Mouse (Mus musculus): ENCODE data around the gene Frmd4a. TPM values are rescaled to one million over a fixed set of nuclear protein-coding genes. Genes with fewer than 3 reads are reported as not detected.
"Not testable (repeated sequence)": the region's sequence is repeated elsewhere in the genome, so short reads cannot be mapped to it uniquely, and the experiment has no call there.

Frmd4a gene
- total RNA-seq, 2 experiments from 2014 or later = 86.4 to 94.1 TPM

- no peak for DNase-seq (ENCODE audit: low spot score in 2 of 2)
- intact Hi-C loops (cut with DNase I) = no loop called here
Measured at GRCm38 (mm10) chr2:4550017-4550763, 532.7 kb downstream of the Frmd4a start.

- no peak for DNase-seq (ENCODE audit: low spot score in 2 of 2)
- intact Hi-C loops (cut with DNase I) = no loop called here
Measured at GRCm38 (mm10) chr2:4551438-4551837, 533.9 kb downstream of the Frmd4a start.

- intact Hi-C loops (cut with DNase I) = no loop called here
- DNase-seq (ENCODE audit: low spot score in 2 of 2) = no peak
Measured at GRCm38 (mm10) chr2:4551866-4552265, 534.3 kb downstream of the Frmd4a start.

DNA sequence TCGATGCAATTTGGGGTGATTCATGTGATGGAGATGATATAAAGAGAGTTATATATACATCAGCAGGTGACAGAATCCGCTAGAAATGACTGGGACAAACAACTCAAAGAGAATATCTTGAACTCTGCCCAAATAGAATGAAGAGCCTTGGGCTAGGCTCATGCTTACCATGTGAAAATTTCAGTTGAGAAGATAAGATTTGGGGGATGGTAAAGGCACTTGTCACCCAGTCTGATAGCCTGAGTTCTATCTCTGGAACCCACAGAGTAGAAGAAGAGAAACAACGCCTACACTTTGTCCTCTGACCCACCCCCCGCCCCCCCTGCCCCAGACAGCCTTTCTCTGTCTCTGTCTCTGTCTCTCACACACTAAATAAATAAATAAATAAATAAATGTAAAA is 535.0 kb downstream of the Frmd4a start:
- intact Hi-C loops (cut with DNase I) = no loop called here
- no peak for DNase-seq (ENCODE audit: low spot score in 2 of 2)

DNA sequence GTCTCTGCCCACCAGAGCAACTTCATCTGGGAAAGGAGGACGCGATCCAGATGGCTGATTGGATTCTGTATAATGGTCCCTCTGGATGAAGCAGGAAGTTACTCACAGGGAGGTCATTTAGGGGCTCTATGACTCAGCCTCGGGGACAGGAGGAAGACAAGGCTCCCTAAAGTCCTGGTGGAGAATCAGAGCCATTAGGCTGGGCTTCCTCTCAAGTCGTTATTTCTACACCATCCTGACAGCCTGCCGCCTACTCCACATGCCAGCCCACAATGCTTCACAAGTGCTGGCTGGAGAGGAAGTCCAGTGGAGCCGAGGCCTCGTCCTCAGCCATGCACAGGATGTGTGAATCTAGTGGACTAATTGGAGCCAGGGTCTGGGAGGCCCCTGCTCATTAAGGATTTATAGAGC is 537.7 kb downstream of the Frmd4a start:
- intact Hi-C loops (cut with DNase I) = no loop called here
- no peak for DNase-seq (ENCODE audit: low spot score in 2 of 2)

- DNase-seq (ENCODE audit: low spot score in 2 of 2) = no peak
- intact Hi-C loops (cut with DNase I) = no loop called here
Measured at GRCm38 (mm10) chr2:4556188-4556587, 538.7 kb downstream of the Frmd4a start.

DNA sequence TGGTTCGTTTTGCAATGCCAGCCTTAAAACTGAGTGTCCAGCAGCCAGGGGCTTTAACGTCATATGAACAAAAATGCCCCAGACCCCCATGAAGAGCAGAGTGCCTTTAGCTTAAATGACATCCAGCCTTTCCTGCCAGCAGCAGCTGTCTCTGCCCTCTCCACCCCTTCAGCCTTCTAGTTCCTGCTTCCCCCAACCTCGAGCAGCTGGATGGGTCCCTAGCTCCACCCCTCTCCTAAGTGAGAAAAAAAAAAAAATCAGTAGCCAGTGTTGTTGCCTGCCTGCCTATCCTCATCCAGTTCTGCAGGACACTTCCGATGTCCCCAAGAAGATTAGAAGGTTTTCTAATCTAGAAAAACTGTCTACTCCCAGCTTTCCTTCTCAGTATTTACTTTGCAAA is 539.5 kb downstream of the Frmd4a start:
- DNase-seq (ENCODE audit: low spot score in 2 of 2) = no peak
- intact Hi-C loops (cut with DNase I) = no loop called here

- no peak for DNase-seq (ENCODE audit: low spot score in 2 of 2)
- intact Hi-C loops (cut with DNase I) = no loop called here
Measured at GRCm38 (mm10) chr2:4557466-4557865, 539.9 kb downstream of the Frmd4a start.

DNA sequence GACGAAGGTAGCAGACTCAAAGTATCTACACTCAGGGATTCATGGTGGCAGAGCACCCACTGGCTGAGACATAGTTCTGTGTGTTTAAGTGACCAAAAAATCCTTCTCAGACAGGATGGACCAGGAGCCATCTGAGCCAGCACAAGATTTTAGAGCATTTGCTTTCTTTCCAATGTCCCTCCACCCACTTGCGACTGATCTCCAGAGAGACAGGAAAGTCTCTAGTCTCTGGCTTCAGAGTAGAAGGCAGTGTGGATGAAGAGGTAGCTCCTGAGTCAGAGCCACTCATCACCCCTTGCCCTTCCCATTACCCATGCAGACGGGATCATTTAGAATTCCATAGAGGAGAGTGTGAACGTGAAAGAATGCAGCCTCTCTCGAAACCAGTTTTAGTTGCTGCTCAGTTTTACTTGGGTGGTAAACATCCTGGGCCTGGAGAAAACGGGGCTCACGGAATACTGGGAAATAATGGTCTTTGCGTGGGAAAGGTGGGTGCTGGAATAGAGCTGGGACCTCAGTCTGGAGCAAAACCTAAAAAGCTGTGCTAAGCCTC is 541.2 kb downstream of the Frmd4a start:
- no peak for DNase-seq (ENCODE audit: low spot score in 2 of 2)
- intact Hi-C loops (cut with DNase I) = no loop called here

- intact Hi-C loops (cut with DNase I) = no loop called here
- DNase-seq (ENCODE audit: low spot score in 2 of 2) = peak; percentile 84 to 85
Measured at GRCm38 (mm10) chr2:4559211-4559882, 541.8 kb downstream of the Frmd4a start.

DNA sequence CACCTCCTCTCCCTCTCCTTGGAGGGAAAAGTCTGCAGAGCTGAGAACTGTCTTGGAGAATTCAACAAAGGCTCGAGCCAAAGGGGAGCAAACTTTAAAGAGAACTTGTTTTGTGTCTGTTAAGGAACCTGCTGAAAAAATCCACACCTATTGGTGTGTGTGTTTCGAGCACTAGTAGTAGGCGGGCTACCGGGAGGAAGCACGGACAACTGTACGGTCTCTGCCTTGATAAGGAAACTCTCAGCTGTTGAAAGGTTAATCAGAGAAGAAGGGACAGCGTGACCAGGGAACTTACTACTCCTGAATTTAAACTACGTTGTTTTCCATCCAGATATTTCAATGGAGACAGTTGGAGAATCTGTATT is 542.3 kb downstream of the Frmd4a start:
- intact Hi-C loops (cut with DNase I) = no loop called here

GRCm38 (mm10) chr2:4560516-4560915 is 543.0 kb downstream of the Frmd4a start:
- DNase-seq (ENCODE audit: low spot score in 2 of 2); intact Hi-C loops (cut with DNase I): not testable (repeated sequence)

More for the DNA sequence above, 542.3 kb downstream of the Frmd4a start:
- DNase-seq (ENCODE audit: low spot score in 2 of 2) = no peak

- intact Hi-C loops (cut with DNase I) = no loop called here
- DNase-seq (ENCODE audit: low spot score in 2 of 2) = no peak
Measured at GRCm38 (mm10) chr2:4561196-4561595, 543.7 kb downstream of the Frmd4a start.

GRCm38 (mm10) chr2:4562373-4562772 is 544.9 kb downstream of the Frmd4a start:
- no peak for DNase-seq (ENCODE audit: low spot score in 2 of 2)
- intact Hi-C loops (cut with DNase I) = no loop called here

DNA sequence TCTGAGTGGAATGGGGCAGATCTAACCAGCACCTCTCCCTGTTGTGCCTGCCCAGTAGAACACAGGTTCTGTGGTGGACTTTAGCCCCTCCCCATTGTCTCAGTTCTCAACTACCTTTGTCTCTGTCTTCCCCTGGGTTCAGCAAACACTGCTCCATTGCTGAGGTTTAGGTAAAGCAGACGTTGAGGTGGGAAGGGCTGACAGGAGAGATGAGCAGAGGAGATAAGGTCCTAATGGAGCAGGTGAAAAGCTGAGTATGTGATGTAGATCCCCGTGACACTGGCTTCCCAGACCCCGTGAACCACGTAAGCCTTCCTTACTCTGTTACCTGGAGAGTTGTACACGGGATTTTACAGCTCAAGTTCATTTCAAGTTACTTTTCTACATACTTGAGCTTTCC is 545.3 kb downstream of the Frmd4a start:
- DNase-seq (ENCODE audit: low spot score in 2 of 2) = no peak
- intact Hi-C loops (cut with DNase I) = no loop called here

- DNase-seq (ENCODE audit: low spot score in 2 of 2) = no peak
- intact Hi-C loops (cut with DNase I) = no loop called here
Measured at GRCm38 (mm10) chr2:4563322-4563721, 545.8 kb downstream of the Frmd4a start.

GRCm38 (mm10) chr2:4566260-4566955 is 548.9 kb downstream of the Frmd4a start:
- intact Hi-C loops (cut with DNase I) = no loop called here
- DNase-seq (ENCODE audit: low spot score in 2 of 2) = no peak

- intact Hi-C loops (cut with DNase I) = no loop called here
Measured at GRCm38 (mm10) chr2:4566956-4567680, 549.6 kb downstream of the Frmd4a start.

DNA sequence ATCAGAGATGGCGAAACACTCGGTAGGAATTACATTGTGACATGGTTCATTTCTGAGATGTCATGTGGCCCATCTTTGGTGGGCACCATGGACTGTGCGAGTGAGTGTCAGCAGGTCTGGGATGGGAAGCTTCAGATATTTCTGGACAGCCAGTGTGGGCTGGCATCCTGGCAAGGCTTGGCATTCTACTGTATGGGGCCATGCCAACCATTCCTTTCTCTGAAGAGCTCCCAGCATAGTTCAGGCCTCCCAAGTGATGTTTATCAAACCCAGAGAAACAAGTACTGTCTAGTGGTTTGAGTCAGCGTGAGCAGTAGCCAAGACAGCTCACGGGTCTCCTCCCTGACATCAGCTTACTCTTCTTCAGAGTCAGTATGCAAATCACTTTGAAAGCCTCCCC is 551.5 kb downstream of the Frmd4a start:
- intact Hi-C loops (cut with DNase I) = no loop called here
- DNase-seq (ENCODE audit: low spot score in 2 of 2) = no peak

More at GRCm38 (mm10) chr2:4566956-4567680, 549.6 kb downstream of the Frmd4a start:
- no peak for DNase-seq (ENCODE audit: low spot score in 2 of 2)

Measured in left cerebral cortex, postnatal 14 days (tissue).